Mouse (Mus musculus): ENCODE results near the gene Lrg1.

Lrg1 gene

DNA sequence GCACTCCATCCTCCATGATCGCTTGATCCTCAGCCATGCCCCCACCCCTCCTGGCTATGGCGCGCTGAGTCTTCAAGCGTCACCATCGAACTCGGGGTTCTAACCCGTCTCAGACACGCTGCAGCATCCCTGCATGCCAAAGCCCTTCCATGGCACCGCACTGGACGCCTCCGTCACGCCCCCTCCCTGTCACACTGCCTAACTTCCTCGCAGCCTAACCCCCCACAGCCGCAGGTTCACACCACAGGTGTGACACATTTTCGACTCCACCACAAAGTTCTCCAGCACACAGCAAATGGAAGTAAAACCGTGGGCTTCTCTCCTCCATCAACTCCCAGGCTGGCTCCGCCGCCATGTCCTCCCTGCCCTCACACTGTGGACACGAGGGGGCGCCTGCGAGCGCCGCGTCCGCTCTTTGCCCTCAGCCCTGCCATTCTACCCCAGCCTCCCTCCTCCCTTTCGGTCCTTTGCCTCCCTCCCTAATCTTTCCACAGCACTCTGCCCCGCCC is 12.7 kb upstream of the Lrg1 start:
- peak; percentile 73 for DNase-seq

- no peak for DNase-seq
Measured at GRCm38 (mm10) chr17:56133457-56134363, 11.9 kb upstream of the Lrg1 start.

GRCm38 (mm10) chr17:56132661-56133060 is 10.9 kb upstream of the Lrg1 start:
- peak; percentile 59 to 60 for DNase-seq

GRCm38 (mm10) chr17:56131814-56132213 is 10.0 kb upstream of the Lrg1 start:
- DNase-seq, result peak; percentile 65 to 70

DNA sequence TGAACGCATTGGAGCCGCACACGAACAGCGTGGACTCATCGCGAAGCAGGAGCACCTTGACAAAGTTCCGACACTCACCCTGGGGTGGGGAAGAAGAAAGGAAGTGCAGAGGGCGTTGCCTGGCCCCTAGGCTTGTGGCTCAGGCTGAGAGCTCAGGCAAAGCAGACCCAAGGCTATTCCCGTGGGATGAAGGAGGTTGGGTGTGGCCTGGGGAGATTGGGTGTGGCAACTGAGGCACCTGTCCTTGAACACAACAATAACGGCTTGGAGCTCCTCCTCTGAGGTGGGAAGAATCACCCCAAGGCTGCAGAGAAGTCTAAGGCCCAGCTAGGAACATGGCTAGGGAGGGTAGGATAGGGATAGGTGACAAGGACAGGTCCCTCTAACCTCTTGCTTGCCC is 9.3 kb upstream of the Lrg1 start:
- no peak for DNase-seq

DNA sequence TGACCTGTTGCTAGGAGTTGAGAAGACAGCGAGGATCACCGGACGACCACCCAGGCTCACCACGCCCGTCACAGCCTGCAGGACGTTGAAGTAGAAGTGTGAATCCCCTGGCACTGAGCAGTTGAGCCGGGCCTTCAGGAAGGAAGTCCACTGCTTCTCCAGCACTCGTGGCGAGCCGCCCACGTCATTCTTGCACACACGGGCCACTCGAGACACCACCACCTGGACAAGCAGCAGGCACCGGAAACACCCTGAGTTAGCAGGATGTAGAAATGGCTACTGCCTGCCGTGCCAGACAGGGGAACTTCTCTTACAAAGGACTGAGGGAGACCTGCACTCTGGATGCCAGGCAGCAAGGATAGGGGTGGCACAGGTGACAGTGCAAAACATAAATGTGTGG is 6.4 kb upstream of the Lrg1 start:
- no peak for DNase-seq

- DNase-seq, result no peak
Measured at GRCm38 (mm10) chr17:56126175-56126574, 4.4 kb upstream of the Lrg1 start.

- DNase-seq, result no peak
Measured at GRCm38 (mm10) chr17:56125276-56125630, 3.5 kb upstream of the Lrg1 start.

- peak in 1 of 2 experiments; percentile 35 for DNase-seq
Measured at GRCm38 (mm10) chr17:56124377-56125275, 2.8 kb upstream of the Lrg1 start.

DNA sequence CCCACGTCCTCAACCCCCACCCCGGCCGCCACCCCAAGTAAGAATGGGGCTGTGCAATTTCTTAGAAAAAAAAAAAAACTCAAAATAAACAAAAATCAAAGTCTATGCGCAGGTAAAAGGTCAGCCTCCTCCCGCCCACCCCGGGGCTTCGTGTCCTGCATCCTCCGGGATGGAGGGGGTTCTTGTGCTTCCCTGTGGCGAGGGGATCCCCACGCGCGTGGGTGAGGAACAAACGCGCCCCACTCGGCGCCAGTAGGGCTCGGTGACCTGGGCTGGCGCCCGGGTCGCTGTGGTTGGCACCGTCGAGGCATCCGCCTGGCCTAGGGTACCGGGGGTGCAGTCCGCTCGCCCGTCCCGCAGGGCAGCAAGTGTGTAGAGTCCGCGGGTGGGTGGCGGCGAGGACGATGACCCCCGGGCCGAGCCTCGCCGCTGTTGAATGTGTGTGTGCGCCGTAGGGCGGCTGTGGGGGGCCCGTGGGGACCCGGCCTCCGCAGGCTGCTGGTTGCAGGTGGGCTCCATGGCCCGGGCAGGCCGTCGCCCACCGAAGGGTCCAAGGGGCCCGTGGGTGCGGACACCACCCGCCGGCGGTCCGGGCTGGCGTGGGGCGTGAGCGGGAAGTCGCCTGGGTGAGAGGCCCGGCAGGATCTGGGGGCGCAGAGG is 2.0 kb upstream of the Lrg1 start:
- no peak for DNase-seq

DNA sequence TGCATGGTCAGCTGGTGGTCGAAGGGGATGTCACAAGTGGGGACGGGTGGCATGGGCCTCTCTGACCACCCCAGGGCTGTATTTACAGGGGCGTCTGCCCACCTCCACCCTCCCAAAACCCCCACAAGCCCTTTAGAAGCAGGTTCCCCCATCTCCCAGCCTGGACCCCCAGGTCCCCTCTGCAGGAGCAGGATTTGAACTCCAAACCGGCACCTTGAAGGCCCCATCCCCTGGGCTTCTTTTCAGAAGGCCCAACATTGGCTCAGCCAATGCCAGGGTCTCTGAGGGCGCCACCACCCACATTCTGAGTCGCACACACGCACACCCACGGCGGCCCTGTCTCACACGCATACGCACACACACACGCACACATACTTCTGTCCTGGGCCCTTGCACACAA is 1.4 kb upstream of the Lrg1 start:
- no peak for DNase-seq

DNA sequence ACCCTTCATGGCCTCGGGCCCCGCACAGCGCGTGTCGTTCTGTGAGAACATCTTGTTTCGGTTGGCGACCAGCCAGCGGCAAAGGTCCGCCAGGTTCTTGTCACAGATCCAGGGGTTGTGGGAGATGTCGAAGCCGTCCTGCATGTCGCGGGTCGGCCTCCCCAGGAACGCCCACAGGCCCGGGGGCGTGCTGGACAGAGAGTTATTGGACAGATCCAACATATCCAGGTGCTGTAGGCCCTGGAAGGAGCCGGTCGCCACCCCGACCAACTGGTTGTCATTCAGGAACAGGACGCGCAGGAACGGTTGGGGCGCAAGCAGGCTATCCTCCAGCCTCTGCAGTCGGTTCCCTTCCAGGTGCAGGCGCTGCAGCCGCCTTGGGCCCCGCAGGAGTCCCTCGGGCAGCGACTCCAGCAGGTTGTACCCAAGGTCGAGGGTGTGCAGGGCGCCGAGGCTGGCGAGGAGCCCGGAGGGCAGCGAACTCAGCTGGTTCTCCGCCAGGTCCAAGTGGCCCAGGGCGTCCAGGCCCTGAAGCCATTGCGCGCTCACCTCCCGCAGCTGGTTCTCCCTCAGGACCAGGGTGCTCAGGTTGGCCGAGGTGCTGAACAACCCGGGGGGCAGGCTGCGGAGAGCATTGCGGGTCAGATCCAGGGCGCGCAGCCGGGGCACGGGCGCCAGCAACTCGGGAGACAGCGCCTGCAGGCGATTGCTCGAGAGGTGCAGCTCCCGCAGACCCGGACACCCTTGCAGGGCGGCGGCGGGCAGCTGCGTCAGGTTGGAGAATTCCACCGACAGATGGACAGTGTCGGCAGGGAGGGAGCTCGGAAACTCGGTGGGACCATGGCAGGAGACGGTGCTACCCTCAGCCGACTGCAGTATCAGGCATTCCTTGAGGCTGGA is 1.6 kb downstream of the Lrg1 start:
- no peak for DNase-seq

GRCm38 (mm10) chr17:56119431-56119830 is 2.4 kb downstream of the Lrg1 start:
- no peak for DNase-seq

DNA sequence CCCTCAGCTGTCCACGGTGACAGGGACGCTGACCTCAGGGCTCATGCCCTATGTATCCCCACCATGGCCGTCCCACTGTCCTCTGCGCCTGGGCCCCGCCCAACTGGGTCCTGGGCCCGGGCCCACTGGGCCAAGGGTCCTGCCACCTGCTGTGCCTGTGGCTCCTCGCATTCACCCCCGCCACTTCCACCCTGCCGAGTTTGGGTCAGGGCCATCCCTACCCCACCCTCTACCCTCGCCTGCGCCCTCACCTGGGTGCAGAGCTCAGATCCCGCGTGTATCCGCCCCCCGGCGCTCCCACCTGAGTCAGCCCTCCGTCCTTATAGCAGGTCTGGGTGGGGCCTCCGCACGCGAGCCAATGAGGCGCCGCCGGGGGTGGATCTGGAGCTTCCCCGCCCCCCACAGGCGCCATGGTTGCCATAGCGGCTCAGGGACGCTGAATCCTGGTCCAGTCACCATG is 4.5 kb downstream of the Lrg1 start, which contains the start of gene Plin5:
TSS of gene Plin5 (minus strand) at position 346 of the 460 bp plus-strand sequence.
- no peak for DNase-seq

DNA sequence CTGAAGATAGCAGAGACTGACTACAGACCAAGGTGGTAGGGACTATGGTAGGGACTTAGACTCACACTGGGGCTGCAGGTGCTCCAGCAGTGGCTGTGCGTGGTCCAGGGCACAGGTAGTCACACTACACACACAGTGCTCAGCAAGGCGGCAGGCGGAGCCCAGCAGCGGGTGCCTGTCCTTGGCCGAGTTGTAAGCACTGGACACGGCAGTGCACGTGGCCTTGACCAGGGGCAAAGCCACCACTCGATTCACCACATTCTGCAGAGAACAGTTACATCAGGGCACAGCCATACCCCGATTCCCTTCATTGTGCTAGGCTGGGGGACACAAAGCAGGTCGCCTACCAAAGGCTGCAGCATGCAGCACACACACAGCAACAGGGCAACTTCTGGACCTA is 5.6 kb downstream of the Lrg1 start:
- DNase-seq, result no peak

GRCm38 (mm10) chr17:56112743-56113142 is 9.1 kb downstream of the Lrg1 start:
- no peak for DNase-seq

DNA sequence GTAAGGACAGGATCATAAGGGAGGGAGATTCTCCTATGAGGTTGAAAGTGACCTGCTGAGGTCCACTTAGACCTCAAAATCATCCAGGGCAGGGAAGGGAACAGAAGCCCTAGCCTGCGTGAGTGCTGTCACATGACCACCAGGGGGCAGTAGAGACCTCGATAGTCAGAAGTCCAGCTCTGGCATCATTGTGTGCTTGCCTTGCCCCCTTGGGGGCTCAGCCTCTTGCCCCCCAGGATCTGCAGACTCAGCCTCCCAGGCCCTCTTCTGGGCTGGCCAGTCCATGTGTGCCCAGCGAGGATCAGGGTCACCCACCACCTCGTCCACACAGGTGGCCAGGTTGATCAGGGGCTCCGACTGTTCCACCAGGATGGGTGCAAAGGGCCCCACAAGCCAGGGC is 9.9 kb downstream of the Lrg1 start:
- peak; percentile 42 to 44 for DNase-seq

- DNase-seq, result no peak
Measured at GRCm38 (mm10) chr17:56111021-56111420, 10.8 kb downstream of the Lrg1 start.

GRCm38 (mm10) chr17:56110571-56110970 is 11.2 kb downstream of the Lrg1 start:
- no peak for DNase-seq

DNA sequence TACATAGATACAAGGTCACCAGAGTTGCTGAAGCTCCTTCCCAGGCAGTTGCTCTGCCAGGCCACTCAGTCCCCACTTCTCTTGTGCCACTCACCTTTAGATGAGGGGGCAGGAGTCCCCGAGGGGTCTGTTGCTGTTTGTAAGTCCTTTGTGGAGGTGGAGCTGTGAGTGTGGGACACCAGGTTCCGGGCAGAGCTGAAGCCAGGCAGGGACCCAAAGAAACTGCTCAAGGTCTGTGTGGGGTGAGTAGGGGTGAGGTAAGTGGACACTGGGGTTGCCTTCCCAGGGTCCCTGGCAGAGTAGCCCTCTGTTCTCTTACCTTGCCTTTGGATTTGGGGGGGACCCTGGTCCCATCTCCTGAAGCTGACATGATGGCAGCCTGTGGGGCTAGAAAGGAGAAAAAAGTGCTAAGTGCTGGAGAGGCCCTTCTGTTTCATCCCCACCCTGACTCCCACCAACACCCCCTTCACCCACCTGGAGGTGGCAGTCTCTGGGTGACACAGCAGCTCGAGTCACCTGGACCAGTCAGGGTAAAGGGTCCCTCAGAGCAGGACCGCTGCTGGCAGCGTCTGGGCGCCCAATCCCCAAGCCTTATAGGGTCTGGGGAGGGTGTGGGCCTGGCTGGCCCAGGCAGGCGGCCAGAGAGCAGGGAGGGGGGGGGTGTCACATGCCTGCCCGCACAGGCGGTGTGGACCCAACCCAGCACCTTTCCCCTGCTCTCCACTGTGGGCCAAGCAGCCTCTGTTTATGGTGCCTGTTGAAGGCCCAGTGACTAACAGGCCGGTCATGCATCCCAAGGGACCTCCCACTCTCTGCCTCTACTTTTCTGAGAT is 12.4 kb downstream of the Lrg1 start, which contains the start of gene Plin4:
TSS of gene Plin4 (minus strand) at position 585 of the 833 bp plus-strand sequence.
- DNase-seq, result no peak

All from thymus, postnatal 36 days (tissue).